Mouse (Mus musculus) liver, embryonic 14.5 days (tissue): Measurements from ENCODE around the gene Snta1. TPM values are rescaled to one million over a fixed set of nuclear protein-coding genes. Genes with fewer than 3 reads are reported as not detected.
A peak's percentile ranks its signal among the peaks of the same experiment; 100 is the strongest.

ENCODE experiments used
- ATAC-seq: fragments of 200-750 bp; cut with Nextera tagmentation; 2 replicates; pipeline ENCODE4 v1.8.0; 2017; ENCODE audit warnings: moderate number of reproducible peaks, mild to moderate bottlenecking, moderate library complexity; ENCODE audit not compliant: insufficient read depth
- DNase-seq, 3 experiments: peaks; one replicate each; pipeline ENCODE4 v3.0.0-alpha.2; 2012 to 2013; ENCODE audit warnings: low read depth in 3 of 3, low spot score in 3 of 3
- H3K27ac ChIP-seq: fragments of 300-500 bp; sonication (generic); 2 replicates; pipeline ENCODE4 v1.5.1; 2014; ENCODE audit warnings: moderate library complexity, mild to moderate bottlenecking, control low read depth, inconsistent platforms
- H3K27me3 ChIP-seq: fragments of 300-500 bp; sonication (generic); 2 replicates; pipeline ENCODE4 v1.6.1; 2014; ENCODE audit warnings: mild to moderate bottlenecking, low read length, moderate library complexity; ENCODE audit not compliant: control insufficient read depth, insufficient read depth
- H3K36me3 ChIP-seq: fragments of 300-500 bp; sonication (generic); replicated peaks from 2 replicates; pipeline ENCODE4 v1.6.1; 2014; ENCODE audit warnings: low read depth; ENCODE audit not compliant: control insufficient read depth, insufficient read depth
- H3K4me1 ChIP-seq, 2 experiments: fragments of 200-500 bp in 1 of 2; fragments of 300-500 bp in 1 of 2; sonication (generic) in 1 of 2; replicated peaks; 2 replicates each; pipeline ENCODE4 v1.6.1; 2012 to 2014; ENCODE audit warnings: antibody characterized with exemption in 1 of 2, inconsistent platforms in 1 of 2, low read length in 1 of 2; ENCODE audit not compliant: control insufficient read depth in 2 of 2, insufficient read depth in 2 of 2
- H3K4me2 ChIP-seq: fragments of 300-500 bp; sonication (generic); 2 replicates; pipeline ENCODE4 v1.6.1; 2014; ENCODE audit warnings: low read depth, mild to moderate bottlenecking, control low read depth, moderate library complexity
- H3K4me3 ChIP-seq, 2 experiments: fragments of 200-500 bp in 1 of 2; fragments of 300-500 bp in 1 of 2; sonication (generic) in 1 of 2; 2 replicates each; pipeline ENCODE4 v1.5.1; 2012 to 2014; ENCODE audit warnings: low read depth in 2 of 2, low read length in 2 of 2, mild to moderate bottlenecking in 2 of 2, control low read depth in 1 of 2, inconsistent platforms in 1 of 2, moderate library complexity in 1 of 2; ENCODE audit not compliant: insufficient read depth in 1 of 2
- H3K9ac ChIP-seq: fragments of 300-500 bp; sonication (generic); replicated peaks from 2 replicates; pipeline ENCODE4 v1.6.1; 2014; ENCODE audit warnings: mild to moderate bottlenecking, control low read depth, moderate library complexity
- H3K9me3 ChIP-seq: fragments of 300-500 bp; sonication (generic); 2 replicates; pipeline ENCODE4 v1.6.1; 2016; ENCODE audit warnings: low read length, mixed read lengths; ENCODE audit not compliant: control insufficient read depth
- CTCF ChIP-seq: IDR thresholded peaks from 2 replicates; pipeline ENCODE4 v1.5.1; 2016; ENCODE audit warnings: antibody characterized with exemption, low read depth, control low read depth
- EP300 ChIP-seq: IDR thresholded peaks from 2 replicates; pipeline ENCODE4 v1.6.1; 2016; ENCODE audit warnings: antibody characterized with exemption, low read depth
- WGBS: fragments of 180-500 bp; shearing (Covaris S2); extraction: QIAGEN DNeasy Blood & Tissue Kit; methylation state at CpG from one replicate; pipeline ENCODE4 v1.1.7; 2014; ENCODE audit not compliant: insufficient replicate concordance; 5-methylcytosine and 5-hydroxymethylcytosine counted together
- polyA plus RNA-seq, 2 experiments: library from polyadenylated mRNA; depleted of rRNA in 1 of 2; stranded (reverse) in 1 of 2; unstranded in 1 of 2; fragments of >200 nt; fragmentation: Nextera tagmentation in 1 of 2; extraction: Ambion mirVana in 1 of 2; gene quantifications; 2 replicates each; pipeline versions ENCODE4 v1.2.1 to v1.2.3; 2012 to 2014

Snta1 gene
- polyA plus RNA-seq, 2 experiments, result 0.70 to 1.6 TPM

DNA sequence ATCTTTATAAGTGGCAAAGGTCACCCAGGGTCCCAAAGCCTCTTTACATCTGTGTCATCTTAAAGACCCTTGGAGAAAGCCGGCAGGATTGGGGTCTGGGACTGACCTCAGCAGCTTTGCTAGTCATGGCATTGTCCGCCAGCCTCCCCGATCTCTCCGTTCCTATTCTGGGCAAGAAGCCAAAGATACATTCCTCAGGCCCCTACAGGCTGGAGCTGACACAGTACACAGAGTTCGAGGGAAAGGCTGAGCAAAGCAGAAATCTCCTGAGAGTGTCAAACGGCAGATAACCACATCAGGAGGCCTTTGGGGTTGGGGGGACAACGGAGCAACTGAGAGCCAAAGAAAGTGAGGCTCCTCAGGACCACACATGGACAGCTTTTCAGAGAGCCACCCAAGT lies 5.1 kb downstream of the Snta1 start:
- no peak for TF ChIP-seq CTCF
- TF ChIP-seq EP300, result no peak
- ATAC-seq (peak; percentile 36; the same call in 1 of the 2 replicates), DNase-seq (peak in 1 of 3 experiments; percentile 17)
- peaks cover 10% of the 10 kb centered on the region for H3K27me3 ChIP-seq
- no peaks in the 10 kb centered on the region for H3K36me3 ChIP-seq
- H3K4me3 ChIP-seq, result no peak overlapping the region
- no peaks in the 10 kb centered on the region for H3K9me3 ChIP-seq
- 43% methylated on average over 7 of the region's 7 CpGs for WGBS
- H3K4me2 ChIP-seq, result no peak overlapping the region
- H3K9ac ChIP-seq, result no peak overlapping the region
- H3K27ac ChIP-seq, result no peak overlapping the region
- no peaks in the 10 kb centered on the region for H3K4me1 ChIP-seq

DNA sequence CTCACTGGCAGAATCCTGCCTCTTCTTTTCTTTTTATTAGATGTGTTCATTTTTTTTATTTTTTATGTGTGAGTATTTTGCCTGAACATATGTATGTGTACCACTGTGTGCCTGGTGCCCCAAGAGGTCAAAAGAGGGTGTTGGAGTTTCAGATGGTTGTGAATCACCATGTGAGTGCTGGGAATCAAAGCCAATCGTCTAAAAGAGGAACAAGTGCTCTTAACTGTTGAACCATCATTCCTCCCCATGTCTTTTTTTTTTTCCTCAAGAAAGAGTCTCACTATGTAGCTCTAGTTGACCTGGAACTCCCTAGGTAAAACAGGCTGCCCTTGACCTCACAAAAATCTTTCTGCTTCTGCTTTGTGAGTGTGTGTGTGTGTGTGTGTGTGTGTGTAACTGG lies 5.9 kb downstream of the Snta1 start:
- Histone ChIP-seq H3K36me3 (no peaks in the 10 kb centered on the region), H3K4me3 (no peak overlapping the region), H3K4me2 (no peak overlapping the region), H3K27me3 (peaks cover 2% of the 10 kb centered on the region), H3K9ac (no peak overlapping the region), H3K4me1 (no peaks in the 10 kb centered on the region), H3K27ac (no peak overlapping the region), H3K9me3 (no peaks in the 10 kb centered on the region)
- DNase-seq (no peak), ATAC-seq (no peak)
- 0% methylated on average over 1 of the region's 1 CpGs for WGBS
- TF ChIP-seq EP300 (no peak), CTCF (no peak)

DNA sequence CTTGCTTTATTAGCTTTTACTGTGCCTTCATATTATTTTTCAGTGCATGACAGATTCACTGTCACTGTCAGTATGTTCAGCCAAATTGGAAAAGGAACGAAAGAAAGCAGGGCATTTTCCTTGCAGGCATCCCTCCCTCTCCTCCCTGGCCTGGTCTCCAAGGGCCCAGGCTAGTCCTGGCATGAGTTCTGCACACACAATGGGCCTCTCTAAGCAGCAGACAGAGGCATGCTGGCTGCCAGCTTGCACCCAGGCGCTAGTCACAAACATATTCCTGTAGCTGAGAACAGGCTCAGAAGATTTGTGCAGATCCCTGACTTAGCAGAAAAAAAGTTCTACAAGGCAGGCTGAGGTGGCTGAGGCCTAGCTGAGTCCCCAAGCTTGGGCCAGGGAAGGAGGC lies 8.6 kb downstream of the Snta1 start:
- Histone ChIP-seq H3K9ac (no peak overlapping the region), H3K27ac (no peak overlapping the region), H3K36me3 (no peaks in the 10 kb centered on the region), H3K4me2 (no peak overlapping the region), H3K4me3 (no peak overlapping the region), H3K4me1 (no peaks in the 10 kb centered on the region), H3K9me3 (no peaks in the 10 kb centered on the region), H3K27me3 (no peaks in the 10 kb centered on the region)
- TF ChIP-seq EP300, result no peak
- TF ChIP-seq CTCF, result no peak
- DNase-seq (no peak), ATAC-seq (no peak)
- 61% methylated on average over 2 of the region's 2 CpGs for WGBS

DNA sequence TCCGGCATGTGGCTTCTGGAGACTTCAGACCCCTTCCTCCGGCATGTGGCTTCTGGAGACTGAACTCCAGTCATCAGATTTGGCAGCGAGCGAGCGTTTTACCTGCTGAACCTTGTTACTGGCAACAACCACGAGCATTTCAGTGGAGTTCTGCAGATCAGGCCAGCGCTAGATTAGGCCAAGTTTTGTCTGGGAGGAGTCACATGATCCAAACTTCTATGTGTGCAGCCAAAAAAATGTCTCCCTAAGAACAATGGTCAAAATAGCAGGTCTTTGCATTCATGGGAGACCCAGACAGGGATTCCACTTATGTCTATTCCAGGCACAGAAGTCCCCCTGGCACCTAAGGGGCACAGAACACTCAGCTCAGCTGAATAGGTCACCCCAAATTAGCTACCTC lies 9.6 kb downstream of the Snta1 start:
- ATAC-seq (no peak), DNase-seq (no peak)
- 58% methylated on average over 7 of the region's 7 CpGs for WGBS
- no peaks in the 10 kb centered on the region for H3K4me1 ChIP-seq
- no peak overlapping the region for H3K4me3 ChIP-seq
- no peaks in the 10 kb centered on the region for H3K36me3 ChIP-seq
- H3K27me3 ChIP-seq, result no peaks in the 10 kb centered on the region
- no peak overlapping the region for H3K4me2 ChIP-seq
- no peak overlapping the region for H3K27ac ChIP-seq
- TF ChIP-seq CTCF, result no peak
- no peak for TF ChIP-seq EP300
- H3K9ac ChIP-seq, result no peak overlapping the region
- no peaks in the 10 kb centered on the region for H3K9me3 ChIP-seq

DNA sequence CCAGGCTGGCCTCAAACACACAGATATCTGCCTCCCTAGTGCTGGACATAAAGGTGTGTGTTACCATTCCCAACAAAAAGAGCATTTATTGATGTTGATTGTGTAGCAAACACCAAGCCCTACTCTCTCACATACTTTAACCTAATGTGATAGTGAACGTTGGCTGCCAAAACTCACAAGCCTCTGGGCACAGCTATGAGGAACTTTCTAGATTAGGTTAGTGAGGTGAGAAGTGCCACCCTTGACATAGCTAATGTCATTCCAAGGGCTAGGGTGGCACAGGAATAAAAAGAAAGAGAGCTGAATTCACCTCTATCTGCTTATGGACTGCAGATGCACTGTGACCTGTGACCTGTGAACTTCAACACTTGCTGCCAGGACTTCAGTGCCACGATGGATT lies 11.4 kb downstream of the Snta1 start:
- Histone ChIP-seq H3K4me2 (no peak overlapping the region), H3K36me3 (no peaks in the 10 kb centered on the region), H3K4me1 (no peaks in the 10 kb centered on the region), H3K9ac (no peak overlapping the region), H3K27ac (no peak overlapping the region), H3K4me3 (no peak overlapping the region), H3K27me3 (no peaks in the 10 kb centered on the region), H3K9me3 (no peaks in the 10 kb centered on the region)
- ATAC-seq (no peak), DNase-seq (no peak)
- 66% methylated on average over 2 of the region's 2 CpGs for WGBS
- TF ChIP-seq CTCF, result no peak
- no peak for TF ChIP-seq EP300

DNA sequence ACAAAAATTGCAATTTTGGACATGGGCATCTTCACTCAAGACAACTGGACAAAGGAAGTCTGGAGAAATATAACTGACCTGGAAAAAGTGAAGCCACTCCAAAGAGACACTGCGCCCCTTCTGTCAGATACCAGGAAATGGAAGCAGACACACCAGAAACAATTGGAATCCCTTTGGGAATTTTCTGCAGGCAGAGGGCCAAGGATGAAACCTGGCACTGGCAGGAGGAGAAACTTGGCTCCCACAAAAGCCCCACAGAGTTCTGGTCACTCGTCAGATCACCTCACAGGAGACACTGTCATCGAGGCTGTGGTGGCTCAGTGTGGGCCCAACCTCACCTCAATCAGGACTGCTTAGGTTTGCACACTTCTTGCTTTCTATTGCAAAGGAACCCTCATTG lies 13.3 kb downstream of the Snta1 start:
- ATAC-seq, result no peak
- TF ChIP-seq CTCF, result no peak
- TF ChIP-seq EP300, result no peak

More for the DNA sequence above, 13.3 kb downstream of the Snta1 start:
- H3K27me3 ChIP-seq, result no peaks in the 10 kb centered on the region
- no peak for DNase-seq
- H3K9me3 ChIP-seq, result no peaks in the 10 kb centered on the region
- H3K9ac ChIP-seq, result no peak overlapping the region
- WGBS, result 64% methylated on average over 3 of the region's 3 CpGs
- no peak overlapping the region for H3K4me3 ChIP-seq
- no peak overlapping the region for H3K27ac ChIP-seq
- H3K4me1 ChIP-seq, result peaks cover 0 to 5% of the 10 kb centered on the region in 2 experiments; a peak in 2 of 4 replicates
- no peaks in the 10 kb centered on the region for H3K36me3 ChIP-seq
- H3K4me2 ChIP-seq, result no peak overlapping the region
